Mouse (Mus musculus): ENCODE measurements at regions not wholly inside any gene's neighbourhood (a gene's known extent, or its start where the extent isn't known, plus 50 kb on each side); places are given as distances from the start of the nearest gene placed in this dataset.

DNA sequence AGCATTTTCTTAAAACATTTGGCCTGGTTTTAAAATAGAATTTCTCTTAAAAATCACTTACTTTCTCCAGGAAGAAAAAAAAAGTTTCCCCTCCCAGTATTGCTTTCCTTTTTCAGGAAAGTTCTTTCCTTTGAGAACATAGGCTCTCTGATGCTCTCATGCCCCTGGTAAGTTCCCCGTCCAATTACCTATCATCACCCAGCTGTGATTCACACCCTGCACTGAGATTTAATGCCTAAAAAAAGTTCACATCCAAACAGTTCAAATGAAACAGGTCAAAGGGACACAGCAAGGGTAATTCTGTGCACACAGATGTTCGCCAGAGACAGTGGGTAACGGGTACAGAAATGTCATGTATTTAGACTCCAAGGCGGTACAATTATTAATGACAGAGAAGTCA, 191.8 kb upstream of the Tll1 start:
- TF ChIP-seq CTCF (conservative IDR thresholded peaks at IDR 0.05; ENCODE audit: low read length) (no peak), NANOG (IDR thresholded peaks at IDR 0.05; ENCODE audit: borderline replicate concordance, low read length) (no peak)
